Mouse (Mus musculus) ES-Bruce4 (cell line): ENCODE measurements around the gene Zfp36. TPM values are rescaled to one million over a fixed set of nuclear protein-coding genes. Genes with fewer than 3 reads are reported as not detected.

ENCODE experiments used
- H3K27ac ChIP-seq: 2 replicates; pipeline ENCODE4 v1.5.1; 2012; ENCODE audit warnings: low read length, inconsistent platforms; ENCODE audit not compliant: insufficient read depth
- H3K27me3 ChIP-seq: 2 replicates; pipeline ENCODE4 v1.6.1; 2012; ENCODE audit warnings: mild to moderate bottlenecking, low read length, inconsistent platforms; ENCODE audit not compliant: control insufficient read depth, poor library complexity, insufficient read depth, severe bottlenecking
- H3K36me3 ChIP-seq: 2 replicates; pipeline ENCODE4 v1.6.1; 2012; ENCODE audit warnings: inconsistent platforms, mild to moderate bottlenecking, low read length, moderate library complexity; ENCODE audit not compliant: control insufficient read depth, poor library complexity, insufficient read depth, severe bottlenecking
- H3K4me1 ChIP-seq: one replicate; pipeline ENCODE4 v1.8.1; 2011; ENCODE audit warnings: low read length; ENCODE audit not compliant: control insufficient read depth, insufficient read depth
- H3K4me3 ChIP-seq: 2 replicates; pipeline ENCODE4 v1.5.1; 2011; ENCODE audit warnings: low read depth, mild to moderate bottlenecking, low read length
- H3K9ac ChIP-seq: 2 replicates; pipeline ENCODE4 v1.6.1; 2012; ENCODE audit warnings: low read depth, mild to moderate bottlenecking, inconsistent platforms; ENCODE audit not compliant: poor library complexity, severe bottlenecking
- H3K9me3 ChIP-seq: replicated peaks from 2 replicates; pipeline ENCODE4 v1.6.1; 2012; ENCODE audit warnings: mild to moderate bottlenecking, low read length, inconsistent platforms; ENCODE audit not compliant: control insufficient read depth, poor library complexity, insufficient read depth, severe bottlenecking
- CTCF ChIP-seq: IDR thresholded peaks from one replicate; pipeline ENCODE4 v1.8.1; 2011; ENCODE audit warnings: low read depth, low read length
- EP300 ChIP-seq: IDR thresholded peaks from 2 replicates; pipeline ENCODE4 v1.6.1; 2011; ENCODE audit warnings: low read depth, low read length; ENCODE audit not compliant: insufficient read depth
- POLR2A ChIP-seq: IDR thresholded peaks from one replicate; pipeline ENCODE4 v1.8.1; 2011; ENCODE audit warnings: low read length; ENCODE audit not compliant: insufficient read depth
- polyA plus RNA-seq: library from polyadenylated mRNA; stranded (reverse); fragments of >200 nt; gene quantifications from 2 replicates; pipeline ENCODE4 v1.2.4, GENCODE M21; 2011; ENCODE audit warnings: low read depth; ENCODE audit not compliant: missing spikeins, insufficient read depth, insufficient read length

The Zfp36 gene
- polyA plus RNA-seq, 1 experiment = 25.7 TPM

- TF ChIP-seq EP300 = peak; percentile 71
- TF ChIP-seq POLR2A = no peak
- H3K4me1 ChIP-seq = peaks cover 3% of the 10 kb centered on the region
- H3K4me3 ChIP-seq = peak overlapping the region; percentile 54
- no peaks in the 10 kb centered on the region for H3K27me3 ChIP-seq
- peak overlapping the region; percentile 91 for H3K27ac ChIP-seq
- peak overlapping the region; percentile 64 for H3K9ac ChIP-seq
- H3K36me3 ChIP-seq = peaks cover 4% of the 10 kb centered on the region
- H3K9me3 ChIP-seq = no peaks in the 10 kb centered on the region
These were observed 1.9 kb upstream of the Zfp36 start for GRCm38 (mm10) chr7:28381938-28382337.

GRCm38 (mm10) chr7:28381017-28381790 is 1.2 kb upstream of the Zfp36 start:
- Histone ChIP-seq H3K9me3 (no peaks in the 10 kb centered on the region), H3K9ac (peak overlapping the region; percentile 64), H3K27me3 (no peaks in the 10 kb centered on the region), H3K4me1 (peaks cover 3% of the 10 kb centered on the region), H3K4me3 (peak overlapping the region; percentile 54), H3K27ac (peak overlapping the region; percentile 91), H3K36me3 (peaks cover 4% of the 10 kb centered on the region)
- TF ChIP-seq CTCF (no peak), EP300 (no peak), POLR2A (no peak)

DNA sequence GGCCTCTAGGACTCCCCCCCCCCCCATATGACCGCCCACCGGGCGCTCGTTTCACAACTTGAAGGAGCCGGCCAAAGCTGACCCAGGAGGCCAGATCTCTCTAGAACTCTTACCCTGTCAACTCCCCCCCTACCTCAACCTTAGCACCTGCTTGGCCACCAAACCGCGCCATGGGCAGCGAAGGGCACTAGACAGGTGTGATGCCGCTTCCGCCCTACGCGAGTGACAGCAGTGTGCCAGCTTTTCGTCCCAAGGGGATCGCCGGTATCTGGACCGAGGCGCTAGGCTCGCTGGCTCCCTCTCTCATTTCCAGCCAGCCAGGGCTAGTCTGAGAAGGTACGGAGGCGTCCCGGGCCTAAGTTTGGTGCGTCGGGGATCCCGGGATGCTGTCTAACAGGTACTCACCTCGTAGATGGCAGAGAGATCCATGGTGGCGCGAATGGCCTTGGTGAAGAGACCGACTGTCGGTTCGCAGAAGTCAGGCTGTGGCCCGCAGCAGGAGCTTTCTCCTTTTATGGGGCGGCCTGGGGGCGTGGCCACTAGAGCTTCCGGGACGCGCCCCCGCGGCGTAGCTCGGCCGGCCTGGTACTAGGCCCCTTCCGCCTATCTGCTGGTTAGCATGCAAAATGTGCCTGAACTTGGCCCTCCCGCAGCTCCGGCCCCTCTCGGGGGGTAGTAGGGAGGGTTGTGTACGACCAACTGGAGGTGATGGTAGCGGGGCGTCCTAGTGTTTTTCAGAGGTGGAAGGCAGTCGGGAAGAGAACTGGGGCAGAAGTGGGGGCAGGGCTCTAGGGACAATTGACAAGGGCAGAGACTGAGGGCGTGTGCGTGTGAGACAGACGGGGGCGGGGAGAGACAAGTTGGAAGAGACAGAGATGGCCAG is 1.0 kb downstream of the Zfp36 start:
- no peaks in the 10 kb centered on the region for H3K9me3 ChIP-seq
- H3K27me3 ChIP-seq = no peaks in the 10 kb centered on the region
- H3K4me3 ChIP-seq = peak overlapping the region; percentile 87
- peak overlapping the region; percentile 95 for H3K9ac ChIP-seq
- no peak for TF ChIP-seq CTCF
- TF ChIP-seq EP300 = peak; percentile 61; the same call in 1 of the 2 replicates
- peak; percentile 97 for TF ChIP-seq POLR2A
- peaks cover 4% of the 10 kb centered on the region for H3K36me3 ChIP-seq
- H3K4me1 ChIP-seq = peaks cover 4% of the 10 kb centered on the region
- H3K27ac ChIP-seq = peak overlapping the region; percentile 82

DNA sequence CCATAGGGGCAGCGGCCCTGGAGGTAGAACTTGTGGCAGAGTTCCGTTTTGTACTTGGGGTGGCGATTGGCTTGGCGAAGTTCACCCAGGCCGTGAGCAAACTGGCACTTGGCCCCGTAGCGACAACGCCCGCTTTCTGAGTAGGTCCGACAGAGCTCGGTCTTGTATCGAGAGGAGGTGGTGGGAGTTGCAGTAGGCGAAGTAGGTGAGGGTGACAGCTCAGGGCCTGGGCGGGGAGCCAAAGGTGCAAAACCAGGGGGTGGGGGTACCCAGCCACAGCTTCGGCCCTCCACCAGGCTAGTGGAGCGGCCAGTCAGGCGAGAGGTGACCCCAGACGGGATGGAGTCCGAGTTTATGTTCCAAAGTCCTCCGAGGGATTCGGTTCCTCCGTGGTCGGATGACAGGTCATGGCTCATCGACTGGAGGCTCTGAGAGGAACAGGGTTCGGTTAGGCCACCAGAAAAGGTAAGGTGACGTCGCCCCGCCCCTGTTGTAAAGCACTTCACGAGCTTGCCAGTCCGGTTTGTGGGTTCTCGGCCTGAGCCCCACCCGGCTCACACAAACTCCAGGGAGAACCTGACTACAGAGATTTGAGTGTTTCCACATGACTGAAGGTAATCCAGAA is 1.9 kb downstream of the Zfp36 start:
- H3K4me3 ChIP-seq = peak overlapping the region; percentile 87
- H3K27me3 ChIP-seq = no peaks in the 10 kb centered on the region
- peak overlapping the region; percentile 19; the same call in 1 of the 2 replicates for H3K27ac ChIP-seq
- peaks cover 4% of the 10 kb centered on the region for H3K36me3 ChIP-seq
- peak overlapping the region; percentile 95 for H3K9ac ChIP-seq
- H3K4me1 ChIP-seq = peaks cover 5% of the 10 kb centered on the region
- no peaks in the 10 kb centered on the region for H3K9me3 ChIP-seq
- TF ChIP-seq EP300 (no peak), CTCF (no peak), POLR2A (no peak)

GRCm38 (mm10) chr7:28377190-28378065 is 2.6 kb downstream of the Zfp36 start:
- Histone ChIP-seq H3K4me1 (peaks cover 4% of the 10 kb centered on the region), H3K9me3 (no peaks in the 10 kb centered on the region), H3K27ac (0 out of 2 replicates have a peak overlapping the region, but pooled peaks have one; percentile 22), H3K9ac (peak overlapping the region; percentile 95), H3K4me3 (peak overlapping the region; percentile 87), H3K36me3 (peaks cover 4% of the 10 kb centered on the region), H3K27me3 (no peaks in the 10 kb centered on the region)
- TF ChIP-seq EP300 (no peak), POLR2A (no peak), CTCF (no peak)
